Mouse (Mus musculus): ENCODE data around the gene Wnt5b. TPM values are rescaled to one million over a fixed set of nuclear protein-coding genes. Genes with fewer than 3 reads are reported as not detected.
"Not testable (repeated sequence)": the region's sequence is repeated elsewhere in the genome, so short reads cannot be mapped to it uniquely, and the experiment has no call there.

The Wnt5b gene
- total RNA-seq, 2 experiments from 2014 or later, result 3.1 to 3.6 TPM

DNA sequence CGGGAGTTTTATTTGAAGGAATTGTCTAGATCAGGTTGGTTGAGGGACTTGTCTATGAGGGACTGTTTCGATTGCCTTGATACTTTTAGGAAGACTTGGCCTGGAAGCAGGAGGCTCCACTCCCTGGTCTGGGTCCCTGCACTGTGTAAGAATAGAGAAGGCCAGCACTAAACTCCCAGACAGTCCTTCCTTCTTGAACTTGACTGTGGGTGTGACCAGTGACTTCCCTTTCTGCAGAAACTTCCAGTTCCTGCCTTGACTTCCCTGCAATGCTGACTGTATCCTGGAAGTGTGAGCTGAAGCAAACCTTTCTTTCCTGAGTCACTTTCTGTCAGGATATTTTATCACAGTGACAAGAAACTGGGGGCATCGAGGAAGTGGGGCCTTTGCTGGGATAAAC is 73.4 kb downstream of the Wnt5b start:
- intact Hi-C loops (cut with DNase I), result no loop called here
- no peak for DNase-seq (ENCODE audit: low spot score)

DNA sequence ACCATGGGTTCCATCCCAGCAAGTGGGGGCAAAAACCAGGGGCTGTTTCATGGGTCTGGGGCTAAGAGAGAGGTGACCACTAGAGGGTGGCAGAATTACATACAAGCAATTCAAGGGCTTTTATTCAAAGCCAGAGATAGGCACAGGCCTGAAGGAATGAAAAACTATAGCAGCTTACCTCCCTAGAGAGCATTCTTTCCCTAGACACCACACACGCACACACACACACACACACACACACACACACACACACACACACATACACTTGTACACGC is 76.4 kb downstream of the Wnt5b start:
- intact Hi-C loops (cut with DNase I), result no loop called here
- no peak for DNase-seq (ENCODE audit: low spot score)

DNA sequence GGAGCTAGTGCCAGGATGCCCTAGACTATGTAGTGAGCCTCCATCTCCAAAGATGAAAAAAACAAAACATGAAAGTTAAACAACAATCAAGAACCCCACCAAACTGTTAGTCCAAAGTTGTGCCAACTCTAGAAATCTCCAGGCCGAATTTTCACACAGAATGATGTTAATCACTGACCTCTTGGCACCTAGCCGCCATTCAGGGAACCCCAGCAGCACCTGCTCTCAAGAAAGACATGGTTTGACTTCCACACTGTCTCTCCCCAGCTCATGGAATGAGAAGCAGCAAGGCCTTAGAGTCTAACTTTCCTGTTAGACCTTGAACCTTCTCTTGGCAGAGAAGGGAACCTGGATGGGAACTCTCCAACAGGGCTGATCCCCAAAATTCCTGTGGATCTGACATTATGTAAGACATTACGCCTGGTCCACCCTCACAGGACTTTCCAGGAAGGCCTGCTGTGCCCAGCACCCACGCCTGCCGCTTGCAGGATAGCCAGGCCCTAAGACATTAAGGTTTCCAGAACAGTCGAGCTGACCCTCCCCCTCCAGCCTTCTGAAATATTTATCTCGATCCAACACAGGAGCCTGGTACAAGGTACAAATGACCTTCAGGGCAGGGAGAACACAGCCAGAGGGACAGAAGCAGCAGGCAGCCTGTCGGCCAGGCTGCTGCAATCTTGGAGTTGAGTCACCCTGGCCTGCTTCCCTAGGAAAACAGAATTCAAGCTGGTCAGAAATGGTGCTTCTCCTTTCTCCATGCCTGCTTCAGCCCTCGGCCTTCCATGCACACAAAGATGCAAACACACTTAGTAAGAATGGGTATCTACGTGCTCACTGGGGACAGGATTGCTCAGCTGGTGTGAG is 77.0 kb downstream of the Wnt5b start:
- intact Hi-C loops (cut with DNase I), result no loop called here
- DNase-seq (ENCODE audit: low spot score), result peak; percentile 16

DNA sequence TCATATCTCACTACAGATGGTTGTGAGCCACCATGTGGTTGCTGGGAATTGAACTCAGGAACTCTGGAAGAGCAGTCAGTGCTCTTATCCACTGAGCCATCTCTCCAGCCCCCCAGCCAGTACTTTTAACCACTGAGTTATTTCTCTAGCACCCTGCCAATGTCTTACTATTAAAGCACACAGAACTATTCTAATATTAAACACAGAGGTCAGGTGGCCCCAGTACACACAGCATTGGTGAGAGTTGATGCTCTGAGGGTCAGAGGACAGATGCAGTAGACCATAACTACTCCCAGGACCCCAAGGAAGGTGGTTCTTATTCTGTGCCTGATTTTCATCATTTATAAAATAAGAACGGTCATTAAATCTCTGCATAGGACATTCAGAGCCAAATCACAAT is 78.0 kb downstream of the Wnt5b start:
- DNase-seq (ENCODE audit: low spot score), result no peak
- intact Hi-C loops (cut with DNase I), result no loop called here

DNA sequence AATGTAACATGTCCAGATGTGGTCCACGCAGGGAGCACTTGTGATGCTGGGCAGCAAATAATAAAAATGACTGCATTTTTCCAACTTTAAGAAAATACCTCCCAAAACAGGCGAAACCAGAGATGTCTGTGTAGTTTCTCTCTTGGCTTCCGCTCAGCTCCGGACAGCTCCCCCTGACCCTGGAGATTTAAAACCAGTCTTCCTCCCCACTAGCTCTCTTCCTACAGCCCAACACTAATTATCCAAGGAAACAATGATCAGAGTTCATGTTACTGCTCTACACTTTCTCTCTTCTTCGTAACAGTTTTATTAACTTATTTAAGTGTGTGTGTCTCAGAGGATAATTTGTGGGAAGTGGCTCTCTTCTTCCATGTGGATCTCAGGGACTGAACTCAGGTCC is 83.8 kb downstream of the Wnt5b start:
- no peak for DNase-seq (ENCODE audit: low spot score)
- intact Hi-C loops (cut with DNase I), result no loop called here

DNA sequence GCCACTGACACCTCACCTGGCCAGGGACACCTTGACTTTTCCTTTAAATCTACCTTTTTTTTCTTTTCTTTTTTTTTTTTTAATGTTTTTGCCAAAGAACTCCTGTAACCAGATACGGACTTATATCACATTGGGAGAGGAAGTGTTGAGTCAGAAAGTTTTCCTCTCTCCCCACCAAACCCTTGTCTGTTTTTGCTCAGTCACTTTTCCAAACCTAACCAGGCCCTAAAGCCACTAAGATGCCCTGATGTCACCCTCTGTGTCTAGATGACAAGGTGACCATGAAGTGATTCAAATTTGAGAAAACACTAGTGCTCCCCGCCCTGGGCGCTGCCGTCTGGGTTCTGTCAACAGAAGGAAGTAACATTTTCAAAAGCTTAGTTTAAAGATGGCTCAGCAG is 85.1 kb downstream of the Wnt5b start:
- intact Hi-C loops (cut with DNase I), result no loop called here
- no peak for DNase-seq (ENCODE audit: low spot score)

DNA sequence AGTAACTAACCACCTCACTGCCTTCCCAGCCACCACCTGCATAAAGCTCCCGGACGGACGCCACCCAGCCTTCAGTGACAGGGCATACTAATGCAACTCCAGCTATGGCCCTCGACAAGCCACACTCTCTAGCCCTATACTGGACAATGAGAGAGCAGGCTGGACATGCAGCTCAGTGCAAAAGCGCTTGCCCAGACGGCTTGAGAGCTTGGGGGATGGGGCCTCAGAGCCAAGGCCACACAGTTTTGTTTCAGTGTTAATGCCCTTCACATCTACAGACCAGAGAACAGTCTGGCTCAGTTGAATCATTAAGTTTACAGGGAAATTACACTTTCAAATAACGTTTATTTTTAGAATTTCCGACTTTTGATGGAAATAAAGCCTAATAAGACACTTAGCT is 86.0 kb downstream of the Wnt5b start:
- intact Hi-C loops (cut with DNase I), result no loop called here
- DNase-seq (ENCODE audit: low spot score), result no peak

DNA sequence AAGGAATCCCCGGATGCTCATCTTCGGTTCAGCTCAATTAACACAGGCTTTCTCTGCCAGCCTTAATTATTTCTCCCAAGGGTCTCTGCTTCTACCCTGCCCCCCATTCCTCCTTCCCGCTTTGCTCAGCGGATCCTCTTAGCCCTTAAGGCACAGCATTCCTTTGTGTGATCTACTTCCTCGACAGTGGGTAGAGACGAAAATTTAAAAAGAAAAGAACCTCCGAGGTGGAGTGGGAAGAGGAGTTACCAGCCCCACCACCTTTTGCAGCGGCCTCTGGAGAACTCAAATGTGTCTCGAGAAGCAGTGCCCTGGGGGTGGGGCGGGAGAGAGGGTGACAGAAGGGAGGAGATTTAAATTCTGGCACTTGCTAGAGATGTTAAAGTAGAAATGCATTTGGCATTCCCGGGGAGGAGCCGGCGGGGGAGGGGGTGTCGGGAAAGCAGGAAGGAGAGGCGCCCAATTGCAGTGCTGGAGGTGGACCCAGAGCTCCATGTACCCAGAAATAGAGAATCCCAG is 92.1 kb downstream of the Wnt5b start:
- intact Hi-C loops (cut with DNase I), result no loop called here

DNA sequence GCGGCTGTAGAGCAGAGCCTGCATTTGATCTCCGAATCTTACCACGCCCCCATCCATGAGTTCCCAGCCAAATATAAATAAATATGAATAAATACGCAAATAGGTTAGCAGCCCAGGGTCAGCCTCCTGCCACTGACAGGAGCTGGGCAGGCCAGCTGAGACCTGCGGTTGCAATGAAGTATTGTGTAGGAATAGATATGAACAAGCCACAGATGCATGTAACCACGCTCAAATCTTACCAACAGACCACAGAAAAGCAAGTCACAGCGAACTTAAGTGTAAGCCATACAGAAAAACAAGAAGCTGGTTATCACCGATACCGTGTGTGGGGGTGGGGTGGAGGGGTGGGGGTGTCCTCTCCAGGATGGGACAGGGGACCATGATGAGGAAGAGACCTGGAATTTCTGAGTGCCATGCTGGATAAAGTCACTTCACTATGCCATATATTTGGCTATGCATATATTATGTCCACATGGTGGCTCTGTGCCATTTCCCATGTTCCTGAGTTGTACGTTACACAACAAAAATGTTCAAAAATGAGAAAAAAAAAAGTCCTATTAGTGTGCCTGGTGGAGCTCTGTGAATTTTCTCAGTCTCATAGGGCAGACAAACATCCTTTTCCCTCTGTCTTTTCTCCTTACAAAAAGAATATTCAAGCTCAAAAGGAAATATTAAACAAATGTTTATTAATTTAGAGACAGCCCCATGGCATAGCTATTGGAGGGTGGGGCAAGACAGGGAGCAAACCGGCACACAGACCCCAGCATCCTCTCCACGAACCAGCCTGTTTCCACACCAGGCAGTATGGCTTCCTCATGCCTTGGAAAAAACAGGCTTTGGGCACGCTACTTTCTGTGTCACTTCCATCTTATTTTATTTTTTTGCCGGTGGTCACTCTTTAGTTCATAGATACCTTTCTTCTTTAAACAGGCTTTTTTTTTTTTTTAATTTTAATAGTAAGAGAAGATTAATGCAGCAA is 92.9 kb downstream of the Wnt5b start:
- intact Hi-C loops (cut with DNase I), result no loop called here

More for the DNA sequence above, 92.1 kb downstream of the Wnt5b start:
- no peak for DNase-seq (ENCODE audit: low spot score)

DNA sequence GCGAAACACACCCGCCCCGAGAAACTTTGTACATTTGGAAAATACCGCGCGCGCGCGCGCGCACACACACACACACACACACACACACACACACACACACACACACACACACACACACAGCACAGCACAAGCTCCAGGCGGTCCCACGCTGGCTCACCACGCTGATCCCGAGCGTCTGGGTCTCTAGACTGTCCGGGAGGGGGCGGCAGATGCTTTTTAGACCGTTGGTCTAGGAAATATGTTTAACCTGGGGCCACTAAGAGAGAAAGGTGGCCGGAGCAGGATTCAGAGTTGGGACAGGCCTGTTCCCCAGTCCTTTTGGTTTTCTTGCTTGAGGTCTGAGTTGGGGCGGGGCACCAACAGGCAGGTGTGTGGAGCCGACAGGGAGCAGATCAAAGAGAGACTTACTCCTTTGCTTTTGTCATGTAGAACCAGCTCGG is 95.1 kb downstream of the Wnt5b start:
- intact Hi-C loops (cut with DNase I), result loop anchor here (10.0 kb wide), 1 partner anchor 524 kb away; no protein-coding TSS in a partner anchor
- no peak for DNase-seq (ENCODE audit: low spot score)

More for the DNA sequence above, 92.9 kb downstream of the Wnt5b start:
- DNase-seq (ENCODE audit: low spot score), result no peak

DNA sequence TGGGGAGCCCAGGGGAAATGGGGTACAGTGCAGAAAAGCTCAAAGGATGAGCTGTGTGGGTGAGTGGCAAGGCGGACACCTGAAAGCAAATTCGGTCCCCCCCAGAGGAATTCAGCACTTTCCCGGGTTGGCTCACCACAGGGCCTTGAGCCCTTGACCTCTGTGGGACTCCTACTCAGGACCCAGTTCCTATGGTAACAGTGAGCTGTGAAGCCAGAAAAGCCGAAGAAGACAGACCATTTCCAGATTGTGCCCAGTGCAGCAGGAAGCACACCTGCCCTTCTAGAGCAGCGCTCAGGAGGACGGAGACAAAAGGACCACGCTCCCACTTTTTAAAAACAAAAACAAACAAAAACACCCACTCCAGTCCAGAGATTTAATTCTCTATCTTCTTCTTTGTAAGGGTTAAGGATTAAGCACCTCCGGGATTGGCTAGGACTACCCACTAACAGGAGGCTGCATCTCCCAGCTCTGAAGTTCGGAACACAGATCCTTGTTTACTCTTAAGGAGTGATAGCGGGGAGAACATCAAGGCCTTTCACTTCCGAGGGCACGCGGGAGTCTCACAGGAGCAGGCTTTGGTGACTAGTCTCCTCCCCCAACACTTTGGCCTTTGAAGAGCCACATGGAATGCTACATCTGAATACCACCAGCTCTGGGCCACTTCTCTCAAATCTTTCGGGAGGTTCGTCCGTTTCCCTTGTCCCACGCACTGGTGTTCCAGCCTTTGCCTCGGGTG is 95.7 kb downstream of the Wnt5b start:
- intact Hi-C loops (cut with DNase I), result loop anchor here (10.0 kb wide), 1 partner anchor 524 kb away; no protein-coding TSS in a partner anchor
- DNase-seq (ENCODE audit: low spot score), result no peak

DNA sequence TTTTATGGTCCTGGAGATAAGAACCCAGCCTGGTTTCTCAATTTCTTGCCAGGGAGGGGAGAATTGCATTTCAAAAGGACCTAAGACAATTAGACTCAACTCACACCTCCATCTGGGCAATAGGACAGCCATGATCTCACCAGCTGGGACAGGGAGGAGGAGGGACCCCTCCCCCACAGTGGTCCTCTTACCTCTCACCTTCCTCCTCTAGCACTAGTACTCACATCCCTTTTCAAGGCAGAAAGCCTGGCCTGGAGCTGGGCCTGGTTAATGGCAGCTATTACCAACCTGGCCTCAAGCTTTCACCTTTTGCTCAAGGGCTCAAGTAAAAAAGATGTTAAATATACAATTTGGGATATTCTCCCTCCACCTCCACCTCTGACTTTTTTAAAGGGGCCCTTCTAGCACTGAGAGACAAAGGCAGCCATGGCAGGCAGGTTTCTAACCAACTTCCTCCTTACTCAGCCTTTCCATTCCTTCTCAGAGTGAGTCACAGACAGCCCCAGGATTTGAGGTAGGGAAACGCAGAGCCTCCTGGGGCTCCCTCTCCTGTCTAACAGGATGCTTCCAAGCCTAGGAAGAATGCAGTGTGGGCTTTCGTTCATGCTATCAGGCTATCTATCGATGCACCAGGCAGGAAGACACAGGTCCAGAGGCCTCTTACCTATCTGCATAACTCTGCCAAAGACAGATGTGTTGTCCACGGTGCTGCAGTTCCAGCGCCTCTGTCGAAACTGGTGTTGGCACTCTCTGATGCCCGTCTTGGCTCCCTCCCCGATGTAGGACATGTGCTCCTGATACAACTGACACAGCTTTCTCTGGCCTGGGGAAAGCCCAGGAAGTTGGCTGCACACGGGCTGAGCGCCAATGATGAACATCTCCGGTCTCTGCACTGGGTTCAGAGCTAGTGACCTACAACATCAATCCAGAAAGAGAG is 98.2 kb downstream of the Wnt5b start:
- no peak for DNase-seq (ENCODE audit: low spot score)
- intact Hi-C loops (cut with DNase I), result loop anchor here (10.0 kb wide), 1 partner anchor 521 kb away; no protein-coding TSS in a partner anchor

DNA sequence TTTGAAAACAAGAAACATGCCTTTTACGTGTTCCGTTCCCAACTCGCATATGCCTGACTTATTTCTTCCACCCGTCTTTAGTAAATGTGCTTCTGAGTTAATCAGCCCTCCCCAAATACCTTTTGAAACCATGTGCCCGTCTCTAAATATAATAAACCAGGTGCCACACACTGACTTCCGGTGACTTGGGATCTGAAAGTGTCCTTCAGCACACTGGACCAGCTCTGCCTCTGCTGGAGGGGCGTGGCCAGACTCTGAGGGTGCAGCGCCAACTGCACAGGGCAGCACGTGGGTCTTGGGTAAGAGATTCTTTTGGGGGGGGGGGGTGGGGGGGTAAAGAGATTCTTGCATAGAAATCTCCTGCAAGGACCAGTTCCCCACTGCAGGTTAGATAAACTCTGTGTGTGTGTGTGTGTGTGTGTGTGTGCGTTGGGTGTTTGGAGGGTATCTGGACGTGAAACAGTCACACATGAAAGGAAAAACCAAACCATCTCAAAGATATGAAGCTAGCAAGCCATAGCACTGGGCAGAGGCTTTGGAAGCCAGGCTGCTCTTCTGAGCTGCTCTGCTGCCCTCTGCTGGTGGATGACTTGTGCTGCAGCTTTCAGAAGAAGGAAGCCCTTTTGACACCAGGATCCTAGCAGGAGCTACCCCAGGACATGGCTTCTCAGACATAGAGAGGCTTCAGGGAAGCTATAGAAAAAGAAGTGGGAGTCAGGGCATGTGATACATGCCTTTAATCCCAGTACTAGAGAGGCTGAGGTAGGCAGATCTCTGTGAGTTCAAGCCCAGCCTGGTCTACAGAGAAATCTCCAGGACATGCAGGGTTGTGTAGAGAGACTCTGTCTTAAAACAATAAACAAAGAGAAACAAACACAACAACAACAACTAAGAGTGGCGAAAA is 100.2 kb downstream of the Wnt5b start:
- intact Hi-C loops (cut with DNase I), result loop anchor here (1.0 to 10.0 kb wide), 2 partner anchors 224 to 519 kb away; no protein-coding TSS in a partner anchor
- DNase-seq (ENCODE audit: low spot score), result peak; percentile 30

DNA sequence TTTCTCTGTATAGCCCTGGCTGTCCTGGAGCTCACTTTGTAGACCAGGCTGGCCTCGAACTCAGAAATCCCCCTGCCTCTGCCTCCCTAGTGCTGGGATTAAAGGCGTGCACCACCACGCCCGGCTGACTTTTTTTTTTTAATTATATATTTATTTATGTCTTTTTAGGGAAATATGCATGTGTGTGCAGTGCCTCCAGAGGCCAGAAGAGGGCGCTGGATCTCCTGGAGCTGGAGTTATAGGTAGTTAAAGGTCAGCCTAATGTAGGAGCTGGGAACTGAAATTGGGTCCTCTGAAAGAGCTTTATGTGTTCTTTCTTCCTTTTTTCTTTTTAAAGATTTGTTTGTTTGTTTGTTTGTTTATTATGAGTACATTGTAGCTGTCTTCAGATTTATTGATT is 101.4 kb downstream of the Wnt5b start:
- not testable (repeated sequence) for DNase-seq (ENCODE audit: low spot score)
- intact Hi-C loops (cut with DNase I), result loop anchor here (10.0 kb wide), 1 partner anchor 518 kb away; no protein-coding TSS in a partner anchor

DNA sequence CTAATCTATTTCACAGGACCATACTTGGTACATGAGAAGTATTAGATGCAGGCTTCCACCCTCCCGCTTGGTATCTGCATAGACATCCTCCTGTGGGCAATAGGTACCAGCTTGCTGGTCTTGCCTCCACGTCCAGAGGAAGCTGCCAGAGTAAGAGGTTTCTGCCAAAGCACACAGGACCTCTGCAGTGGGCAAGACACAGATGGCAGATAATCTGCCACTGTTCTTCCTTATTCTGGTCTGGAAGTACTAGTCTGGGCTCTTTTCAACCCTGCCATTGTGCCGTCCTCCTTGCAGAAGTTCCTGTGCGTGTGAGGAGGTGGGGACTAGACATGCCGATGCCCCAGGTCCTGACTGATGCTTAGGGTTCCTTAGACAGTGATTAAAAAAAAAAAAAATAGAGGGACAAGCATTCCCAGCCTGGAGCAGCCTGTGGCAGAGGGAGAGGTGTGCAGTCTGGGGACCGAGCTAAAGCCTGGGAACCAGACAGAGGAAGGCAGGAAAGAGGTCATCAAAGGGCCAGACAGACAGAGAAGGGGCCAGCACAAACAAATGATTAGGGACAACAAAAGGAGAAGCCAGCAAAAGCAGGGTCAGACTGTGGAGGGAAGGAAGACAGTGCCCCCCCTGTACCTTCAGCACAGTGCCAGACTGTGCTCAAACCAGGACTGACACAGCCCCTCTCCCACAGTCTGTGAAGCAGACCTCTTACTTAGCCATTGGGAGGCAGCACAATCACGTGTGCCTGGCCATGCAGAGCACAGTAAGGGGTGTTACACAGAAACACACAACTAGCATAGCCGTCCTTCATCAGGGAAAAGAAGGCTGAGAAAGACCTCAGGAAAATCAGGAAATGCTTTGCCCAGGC is 106.0 kb downstream of the Wnt5b start:
- no peak for DNase-seq (ENCODE audit: low spot score)
- intact Hi-C loops (cut with DNase I), result no loop called here

DNA sequence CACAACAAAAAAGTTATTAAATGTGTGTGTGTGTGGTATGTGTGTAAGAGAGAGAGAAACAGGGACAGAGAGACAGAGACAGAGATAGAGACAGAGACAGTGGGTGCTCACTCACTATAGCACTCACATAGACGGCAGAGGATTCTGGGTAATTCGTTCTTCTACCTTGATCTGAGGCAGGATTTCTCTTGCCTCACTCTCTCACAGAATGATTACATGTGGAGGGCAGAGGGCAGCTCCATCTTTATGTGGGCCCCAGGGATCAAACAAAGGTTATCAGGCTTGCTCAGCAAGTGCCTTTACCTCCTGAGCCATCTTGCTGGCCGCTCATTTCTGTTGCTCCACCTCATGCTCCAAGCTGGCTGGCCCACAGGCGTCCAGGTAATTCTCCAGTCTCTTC is 109.8 kb downstream of the Wnt5b start:
- intact Hi-C loops (cut with DNase I), result loop anchor here (5.0 kb wide), 1 partner anchor 307 kb away; no protein-coding TSS in a partner anchor
- no peak for DNase-seq (ENCODE audit: low spot score)

All from heart, postnatal 25 days (tissue).